Mouse (Mus musculus) T-helper 2 cell (primary cell): Measurements from ENCODE around the gene Nlrp3.
"Not testable (repeated sequence)": the region's sequence is repeated elsewhere in the genome, so short reads cannot be mapped to it uniquely, and the experiment has no call there.

ENCODE experiments used
- in situ Hi-C: fragments of 300-600 bp; cut with MboI, MseI; formaldehyde crosslinking; loops from one replicate; pipeline ENCODE4 v1.15.1; 2025; ENCODE audit warnings: high pct_unique_total_duplicates

Nlrp3 gene

GRCm38 (mm10) chr11:59531562-59531961 lies 9.8 kb upstream of the Nlrp3 start:
- in situ Hi-C loops, result no loop called here

- in situ Hi-C loops, result no loop called here
Measured at GRCm38 (mm10) chr11:59537218-59538130, 3.9 kb upstream of the Nlrp3 start.

GRCm38 (mm10) chr11:59538387-59538786 lies 3.0 kb upstream of the Nlrp3 start:
- in situ Hi-C loops, result no loop called here

GRCm38 (mm10) chr11:59540123-59540522 lies 1.2 kb upstream of the Nlrp3 start:
- in situ Hi-C loops, result no loop called here

GRCm38 (mm10) chr11:59542442-59542841 lies 1.1 kb downstream of the Nlrp3 start:
- in situ Hi-C loops, result no loop called here

- in situ Hi-C loops, result no loop called here
Measured at GRCm38 (mm10) chr11:59543376-59543775, 2.0 kb downstream of the Nlrp3 start.

GRCm38 (mm10) chr11:59544005-59544404 lies 2.6 kb downstream of the Nlrp3 start:
- in situ Hi-C loops, result no loop called here

- in situ Hi-C loops, result no loop called here
Measured at GRCm38 (mm10) chr11:59554127-59554526, 12.8 kb downstream of the Nlrp3 start.

GRCm38 (mm10) chr11:59554535-59554934 lies 13.2 kb downstream of the Nlrp3 start:
- in situ Hi-C loops, result no loop called here

- in situ Hi-C loops, result no loop called here
Measured at GRCm38 (mm10) chr11:59560906-59561305, 19.5 kb downstream of the Nlrp3 start.

- in situ Hi-C loops, result no loop called here
Measured at GRCm38 (mm10) chr11:59562336-59562735, 21.0 kb downstream of the Nlrp3 start.

GRCm38 (mm10) chr11:59562837-59563236 lies 21.5 kb downstream of the Nlrp3 start:
- in situ Hi-C loops, result no loop called here

- in situ Hi-C loops, result no loop called here
Measured at GRCm38 (mm10) chr11:59569306-59569705, 27.9 kb downstream of the Nlrp3 start.

GRCm38 (mm10) chr11:59575726-59576125 lies 34.4 kb downstream of the Nlrp3 start:
- in situ Hi-C loops, result no loop called here

GRCm38 (mm10) chr11:59576135-59576534 lies 34.8 kb downstream of the Nlrp3 start, which contains the start of gene Olfr222:
Gene Olfr222 (minus strand): TSS chr11:59576235.
- in situ Hi-C loops, result not testable (repeated sequence)

- in situ Hi-C loops, result no loop called here
Measured at GRCm38 (mm10) chr11:59584539-59584938, 43.2 kb downstream of the Nlrp3 start.

GRCm38 (mm10) chr11:59589496-59589895 lies 48.1 kb downstream of the Nlrp3 start:
- in situ Hi-C loops, result no loop called here

GRCm38 (mm10) chr11:59593189-59593588 lies 51.8 kb downstream of the Nlrp3 start, which contains the start of gene Olfr223:
Gene Olfr223 (minus strand): TSS chr11:59593289.
- in situ Hi-C loops, result no loop called here

GRCm38 (mm10) chr11:59596091-59596490 lies 54.7 kb downstream of the Nlrp3 start:
- in situ Hi-C loops, result no loop called here

GRCm38 (mm10) chr11:59596950-59597349 lies 55.6 kb downstream of the Nlrp3 start:
- in situ Hi-C loops, result no loop called here

GRCm38 (mm10) chr11:59599211-59599610 lies 57.8 kb downstream of the Nlrp3 start:
- in situ Hi-C loops, result no loop called here

- in situ Hi-C loops, result no loop called here
Measured at GRCm38 (mm10) chr11:59600872-59601271, 59.5 kb downstream of the Nlrp3 start.

- in situ Hi-C loops, result no loop called here
Measured at GRCm38 (mm10) chr11:59602287-59602686, 60.9 kb downstream of the Nlrp3 start.
